Mouse (Mus musculus): ENCODE data around the gene Otx1.

The Otx1 gene

GRCm38 (mm10) chr11:21950094-21950493 lies 52.6 kb downstream of the Otx1 start:
- no peak for DNase-seq (ENCODE audit: low read depth, low spot score)

Data from c-Kit-negative CD71-positive TER-119-positive erythroid progenitor cells, embryonic 14.5 days (primary cell).